Mouse (Mus musculus) heart, adult 2 months (tissue): Measurements from ENCODE around the gene Rilpl1. TPM values are rescaled to one million over a fixed set of nuclear protein-coding genes. Genes with fewer than 3 reads are reported as not detected.
A peak's percentile ranks its signal among the peaks of the same experiment; 100 is the strongest.
"Not testable (repeated sequence)": the region's sequence is repeated elsewhere in the genome, so short reads cannot be mapped to it uniquely, and the experiment has no call there.

Source experiments
- DNase-seq, 2 experiments: peaks; one replicate each; pipeline ENCODE4 v3.0.0; 2021
- H3K27ac ChIP-seq: fragments of 200-600 bp; 2 replicates; pipeline ENCODE4 v1.8.1; 2022
- H3K27me3 ChIP-seq: fragments of 200-500 bp; 2 replicates; pipeline ENCODE4 v1.6.1; 2012; ENCODE audit warnings: mild to moderate bottlenecking, low read length, inconsistent platforms, mixed read lengths; ENCODE audit not compliant: control insufficient read depth, insufficient read depth
- H3K36me3 ChIP-seq: fragments of 200-500 bp; 2 replicates; pipeline ENCODE4 v1.6.1; 2012; ENCODE audit warnings: low read length, inconsistent platforms; ENCODE audit not compliant: control insufficient read depth, insufficient read depth
- H3K4me1 ChIP-seq: fragments of 200-500 bp; 2 replicates; pipeline ENCODE4 v1.6.1; 2011; ENCODE audit warnings: low read length; ENCODE audit not compliant: control insufficient read depth, insufficient read depth
- H3K4me3 ChIP-seq: fragments of 200-600 bp; 2 replicates; pipeline ENCODE4 v1.8.1; 2022
- H3K79me2 ChIP-seq: fragments of 200-500 bp; replicated peaks from 2 replicates; pipeline ENCODE4 v1.6.1; 2012; ENCODE audit warnings: mild to moderate bottlenecking, inconsistent platforms, low read length, moderate library complexity, mixed read lengths; ENCODE audit not compliant: control insufficient read depth, insufficient read depth
- H3K9ac ChIP-seq: fragments of 200-500 bp; 2 replicates; pipeline ENCODE4 v1.6.1; 2012; ENCODE audit warnings: low read depth, mild to moderate bottlenecking, control low read depth, inconsistent platforms, low read length, mixed read lengths
- CTCF ChIP-seq: fragments of 200-600 bp; IDR thresholded peaks from 2 replicates; pipeline ENCODE4 v1.8.1; 2022; ENCODE audit warnings: antibody characterized with exemption, mild to moderate bottlenecking, moderate library complexity
- EP300 ChIP-seq: fragments of 200-500 bp; IDR thresholded peaks from 2 replicates; pipeline ENCODE4 v1.6.1; 2011; ENCODE audit warnings: low read depth, low read length, control low read depth; ENCODE audit not compliant: insufficient read depth
- POLR2A ChIP-seq: fragments of 200-500 bp; IDR thresholded peaks from 2 replicates; pipeline ENCODE4 v1.6.1; 2011; ENCODE audit warnings: mild to moderate bottlenecking, low read depth, low read length, control low read depth; ENCODE audit not compliant: insufficient read depth
- whole genome bisulfite sequencing: fragments of 180-500 bp; shearing (Covaris S2); methylation state at CpG from one replicate; pipeline ENCODE4 v1.1.7; 2018; 5-methylcytosine and 5-hydroxymethylcytosine counted together
- intact Hi-C: fragments of 180-260 bp; cut with DNase I; formaldehyde crosslinking; loops from one replicate; pipeline ENCODE4 v1.15.1; 2025
- polyA plus RNA-seq: library from polyadenylated mRNA; depleted of rRNA; stranded (reverse); fragments of >200 nt; gene quantifications from 2 replicates; pipeline ENCODE4 v1.2.3, GENCODE M21; 2012
- total RNA-seq, 2 experiments: library from RNA; stranded (reverse); gene quantifications; 2 replicates each; pipeline ENCODE4 v1.2.3; 2021

The Rilpl1 gene
- total and polyA plus RNA-seq, 3 experiments = 166 to 251 (median 189) TPM

DNA sequence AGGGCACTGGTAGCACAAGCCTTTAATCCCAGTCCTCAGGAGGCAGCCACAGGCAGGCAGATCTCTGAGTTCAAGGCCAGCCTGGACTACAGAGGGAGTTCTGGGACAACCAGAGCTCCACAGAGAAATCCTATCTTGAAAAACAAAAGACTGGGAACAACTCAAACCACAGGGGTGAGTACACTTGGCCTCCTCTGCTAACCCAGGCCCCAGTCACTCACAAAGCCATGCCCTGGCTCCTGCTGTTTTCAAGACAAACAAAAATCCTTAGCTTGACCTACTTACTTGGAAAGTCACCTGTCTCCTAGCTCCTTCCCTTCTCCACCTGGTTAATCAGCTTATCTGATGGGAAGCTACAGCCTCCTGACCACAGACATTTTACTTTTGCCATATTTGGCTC, 66.3 kb downstream of the Rilpl1 start:
- TF ChIP-seq POLR2A (no peak), CTCF (no peak), EP300 (no peak)
- no peaks in the 10 kb centered on the region for H3K79me2 ChIP-seq
- no peak for DNase-seq
- H3K36me3 ChIP-seq = no peaks in the 10 kb centered on the region
- no peaks in the 10 kb centered on the region for H3K27me3 ChIP-seq
- H3K27ac ChIP-seq = no peak overlapping the region
- intact Hi-C loops = no loop called here
- no peak overlapping the region for H3K4me3 ChIP-seq
- H3K9ac ChIP-seq = no peak overlapping the region
- H3K4me1 ChIP-seq = no peaks in the 10 kb centered on the region

DNA sequence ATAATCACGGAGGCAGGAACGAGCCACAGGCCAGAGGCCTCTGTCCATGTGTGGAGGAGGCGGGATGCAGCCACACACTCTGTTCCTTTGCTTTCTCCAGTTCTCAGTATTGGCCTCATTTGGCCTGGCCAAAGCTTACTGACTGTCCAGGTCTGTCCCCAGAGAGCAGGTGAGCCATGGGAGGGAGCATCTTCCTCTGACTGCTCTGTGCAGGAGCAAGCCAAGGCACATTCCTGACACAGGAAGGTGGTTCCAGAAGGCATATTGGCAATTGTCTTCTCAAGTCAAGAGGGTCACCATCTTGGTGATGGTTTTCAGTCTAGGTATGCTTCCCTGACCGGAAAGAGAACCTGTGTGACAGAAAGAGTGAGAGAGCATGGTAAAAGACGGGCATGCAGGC, 67.7 kb downstream of the Rilpl1 start:
- Histone ChIP-seq H3K4me3 (no peak overlapping the region), H3K9ac (no peak overlapping the region), H3K79me2 (no peaks in the 10 kb centered on the region), H3K27me3 (no peaks in the 10 kb centered on the region), H3K27ac (no peak overlapping the region), H3K4me1 (no peaks in the 10 kb centered on the region), H3K36me3 (no peaks in the 10 kb centered on the region)
- WGBS = 83% methylated on average over 5 of the region's 5 CpGs
- no peak for DNase-seq
- TF ChIP-seq EP300 (no peak), POLR2A (no peak; the same call in 1 of the 2 replicates)
- intact Hi-C loops = no loop called here

DNA sequence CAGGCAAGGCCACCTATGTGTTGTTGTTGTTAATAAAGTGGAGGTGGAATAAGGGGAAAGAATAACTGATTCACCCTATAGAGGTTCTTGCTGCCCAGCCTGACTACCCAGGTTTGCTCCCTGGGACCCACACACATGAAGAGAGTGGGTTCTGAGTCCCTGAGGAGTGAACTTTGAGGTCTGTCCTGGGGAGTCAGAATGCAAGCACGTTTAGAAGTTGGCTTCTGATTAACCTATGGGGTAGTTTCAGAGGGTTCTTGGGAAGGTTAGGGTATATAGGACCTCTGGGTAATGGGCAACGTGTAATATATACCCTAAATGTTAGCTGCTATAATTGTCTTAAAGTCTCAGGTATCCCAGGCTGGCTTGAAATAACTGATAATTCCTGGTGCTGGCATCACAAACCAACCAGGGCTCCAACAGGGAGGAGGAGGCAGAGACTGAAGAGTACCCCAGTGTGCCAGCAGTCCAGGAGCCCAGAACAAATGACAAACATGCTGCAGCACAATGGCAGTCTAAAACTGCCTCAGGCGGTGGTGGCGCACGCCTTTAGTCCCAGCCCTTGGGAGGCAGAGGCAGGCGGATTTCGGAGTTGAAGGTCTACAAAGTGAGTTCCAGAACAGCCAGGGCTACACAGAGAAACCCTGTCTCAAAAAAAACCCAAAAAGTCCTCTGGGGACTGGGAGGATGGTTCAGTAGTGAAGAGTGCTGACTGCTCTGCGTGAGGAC, 68.7 kb downstream of the Rilpl1 start:
- no peak overlapping the region for H3K27ac ChIP-seq
- H3K79me2 ChIP-seq = no peaks in the 10 kb centered on the region
- H3K4me1 ChIP-seq = no peaks in the 10 kb centered on the region
- no peaks in the 10 kb centered on the region for H3K36me3 ChIP-seq
- intact Hi-C loops = no loop called here
- H3K9ac ChIP-seq = no peak overlapping the region
- TF ChIP-seq EP300 (no peak), POLR2A (no peak), CTCF (no peak)
- WGBS = 87% methylated on average over 8 of the region's 8 CpGs
- no peak overlapping the region for H3K4me3 ChIP-seq
- no peak for DNase-seq
- H3K27me3 ChIP-seq = no peaks in the 10 kb centered on the region

DNA sequence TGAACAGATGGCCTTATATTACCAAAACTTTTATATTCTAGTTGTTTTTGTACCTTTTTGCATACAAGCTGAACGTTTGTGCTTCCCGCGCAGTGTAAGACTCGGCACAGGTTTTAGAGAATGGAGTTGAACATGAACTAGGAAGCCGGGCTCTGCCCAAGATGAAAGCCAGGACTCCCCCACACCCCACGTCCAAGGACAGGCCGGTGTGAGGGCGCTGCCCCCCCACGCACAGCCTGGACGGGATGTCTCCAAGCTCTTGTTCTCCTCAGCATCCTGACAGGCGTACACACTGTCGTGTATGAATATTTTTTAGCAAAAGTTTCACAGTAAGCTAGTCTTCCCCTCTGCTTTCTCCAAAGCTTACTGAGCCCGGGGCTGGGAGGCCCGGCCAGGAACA, 70.3 kb downstream of the Rilpl1 start:
- H3K27ac ChIP-seq, H3K36me3 ChIP-seq, H3K79me2 ChIP-seq, intact Hi-C loops, DNase-seq, H3K9ac ChIP-seq, H3K4me3 ChIP-seq, H3K4me1 ChIP-seq, H3K27me3 ChIP-seq: not testable (repeated sequence)
- 86% methylated on average over 14 of the region's 14 CpGs for WGBS

DNA sequence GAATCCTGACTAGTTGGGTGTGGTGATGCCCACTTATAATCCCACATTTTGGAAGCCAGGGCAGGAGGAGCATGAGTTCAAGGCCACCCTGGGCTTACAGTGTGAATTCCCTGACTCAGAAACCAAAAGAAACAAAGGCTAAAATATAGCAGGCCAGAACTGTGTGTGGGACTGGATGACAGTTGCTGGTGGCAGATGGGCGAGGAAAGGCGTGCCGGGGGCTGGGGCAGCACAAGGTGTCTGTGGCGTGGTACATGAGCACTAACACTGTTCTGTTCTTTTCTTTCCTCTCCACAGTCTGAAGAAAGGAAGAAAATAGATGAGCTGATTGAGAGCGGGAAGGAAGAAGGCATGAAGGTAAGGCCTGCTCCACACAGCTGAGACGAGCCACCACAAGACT, 74.4 kb downstream of the Rilpl1 start:
- intact Hi-C loops = no loop called here

DNA sequence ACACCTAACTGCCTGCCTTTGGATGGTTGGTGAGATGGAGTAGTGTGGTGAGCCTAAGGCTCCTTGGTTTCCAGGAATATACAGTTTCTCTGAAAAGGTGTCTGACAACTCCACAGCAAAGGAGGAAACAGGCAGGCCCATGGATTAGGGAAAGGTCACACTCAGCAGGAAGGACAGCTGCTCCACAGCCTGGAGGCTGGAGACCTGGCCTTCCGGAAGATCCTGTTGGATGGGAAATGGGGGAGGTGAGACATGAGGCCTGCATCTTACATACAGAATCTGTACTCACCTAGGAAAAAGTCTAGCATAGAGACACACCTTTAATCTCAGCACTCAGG, 77.1 kb downstream of the Rilpl1 start:
- H3K4me1 ChIP-seq = peaks cover 5% of the 10 kb centered on the region
- H3K27ac ChIP-seq = peak overlapping the region; percentile 85; the same call in 1 of the 2 replicates
- peaks cover 2% of the 10 kb centered on the region; the same call in 1 of the 2 replicates for H3K36me3 ChIP-seq
- no peak for TF ChIP-seq CTCF
- TF ChIP-seq POLR2A = no peak
- TF ChIP-seq EP300 = no peak
- intact Hi-C loops = no loop called here
- H3K9ac ChIP-seq = peak overlapping the region; percentile 14
- H3K79me2 ChIP-seq = no peaks in the 10 kb centered on the region
- no peak for DNase-seq
- no peak overlapping the region for H3K4me3 ChIP-seq
- no peaks in the 10 kb centered on the region for H3K27me3 ChIP-seq
- 37% methylated on average over 1 of the region's 1 CpGs for whole genome bisulfite sequencing

More for the DNA sequence above, 74.4 kb downstream of the Rilpl1 start:
- H3K4me1 ChIP-seq = peaks cover 5% of the 10 kb centered on the region
- no peak for TF ChIP-seq POLR2A
- no peak for TF ChIP-seq EP300
- no peak for TF ChIP-seq CTCF
- H3K4me3 ChIP-seq = no peak overlapping the region
- H3K36me3 ChIP-seq = peaks cover 2% of the 10 kb centered on the region; the same call in 1 of the 2 replicates
- DNase-seq = no peak
- 91% methylated on average over 6 of the region's 6 CpGs for WGBS
- H3K27ac ChIP-seq = no peak overlapping the region
- H3K27me3 ChIP-seq = no peaks in the 10 kb centered on the region
- H3K79me2 ChIP-seq = no peaks in the 10 kb centered on the region
- H3K9ac ChIP-seq = no peak overlapping the region
